Mouse (Mus musculus) heart, adult 8-10 months (tissue): ENCODE data around the gene Efnb1. TPM values are rescaled to one million over a fixed set of nuclear protein-coding genes. Genes with fewer than 3 reads are reported as not detected.

Experiments
- DNase-seq: peaks from one replicate; pipeline ENCODE4 v3.0.0; 2022; ENCODE audit warnings: low spot score
- total RNA-seq, 4 experiments: library from RNA; stranded (reverse); gene quantifications; 2 replicates each; pipeline ENCODE4 v1.2.4; 2022

The Efnb1 gene
- total RNA-seq, 4 experiments from 2014 or later = 15.8 to 18.7 (median 16.4) TPM

- no peak for DNase-seq
Measured at GRCm38 (mm10) chrX:99153266-99153646, 17.3 kb downstream of the Efnb1 start.

DNA sequence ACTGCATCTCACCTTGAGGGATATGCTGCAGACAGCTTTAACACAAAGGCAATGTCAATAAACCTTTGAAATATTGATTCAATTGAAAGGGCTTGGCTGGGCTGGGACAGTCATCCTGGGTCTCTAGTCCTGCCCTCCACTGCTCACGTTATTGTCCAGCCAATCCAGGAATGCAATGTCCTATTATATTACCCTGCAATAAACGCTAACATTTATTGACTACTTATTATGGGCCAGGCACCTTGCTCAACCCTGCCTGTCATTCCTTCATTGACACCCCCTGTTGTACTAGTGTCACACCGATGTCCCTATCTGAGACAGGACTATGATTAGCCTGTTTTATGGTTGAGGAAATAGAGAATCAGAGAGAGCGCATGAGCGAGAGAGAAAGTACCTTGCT, 18.4 kb downstream of the Efnb1 start:
- no peak for DNase-seq

DNA sequence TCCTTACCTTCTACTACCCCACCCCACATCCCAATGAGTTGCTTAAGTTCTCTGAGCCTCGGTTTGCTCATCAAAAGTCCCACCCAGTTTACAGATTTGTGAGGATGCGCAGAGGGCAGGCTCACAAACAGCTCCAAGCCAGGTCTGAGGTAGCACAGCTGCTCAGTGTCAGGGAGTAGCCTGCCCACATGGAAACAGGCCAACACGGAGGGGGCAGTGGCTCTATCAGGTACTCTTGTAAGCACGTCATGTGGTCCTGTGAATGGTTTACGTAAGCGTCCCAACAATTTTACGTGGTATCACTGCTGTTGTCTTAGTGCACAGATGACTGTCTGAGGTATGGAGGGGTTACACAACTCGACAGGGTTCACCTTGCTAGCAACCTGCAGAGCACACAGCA, 23.1 kb downstream of the Efnb1 start:
- no peak for DNase-seq

DNA sequence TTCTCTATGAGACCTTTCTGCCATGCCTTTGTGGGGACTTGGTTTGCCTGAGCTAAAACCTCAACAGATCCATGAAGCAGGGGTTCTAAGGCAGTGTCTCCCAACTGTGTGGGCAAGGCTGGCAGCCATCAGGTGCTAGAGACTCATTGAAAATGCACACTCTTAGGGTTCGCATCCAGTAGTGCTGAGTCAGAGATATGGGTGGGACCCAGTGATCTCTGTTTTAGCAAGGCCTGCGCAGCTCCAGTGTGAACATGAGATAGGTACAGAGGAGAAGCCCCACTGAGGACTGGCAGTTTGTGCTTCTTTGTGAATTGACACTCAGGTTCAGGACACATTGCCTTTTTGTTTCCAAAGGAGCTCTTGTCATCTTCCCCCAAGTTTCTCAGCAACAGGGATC, 28.2 kb downstream of the Efnb1 start:
- no peak for DNase-seq

- DNase-seq = no peak
Measured at GRCm38 (mm10) chrX:99164855-99165368, 29.0 kb downstream of the Efnb1 start.

- DNase-seq = no peak
Measured at GRCm38 (mm10) chrX:99167014-99167413, 31.1 kb downstream of the Efnb1 start.

- DNase-seq = no peak
Measured at GRCm38 (mm10) chrX:99167550-99167949, 31.6 kb downstream of the Efnb1 start.

DNA sequence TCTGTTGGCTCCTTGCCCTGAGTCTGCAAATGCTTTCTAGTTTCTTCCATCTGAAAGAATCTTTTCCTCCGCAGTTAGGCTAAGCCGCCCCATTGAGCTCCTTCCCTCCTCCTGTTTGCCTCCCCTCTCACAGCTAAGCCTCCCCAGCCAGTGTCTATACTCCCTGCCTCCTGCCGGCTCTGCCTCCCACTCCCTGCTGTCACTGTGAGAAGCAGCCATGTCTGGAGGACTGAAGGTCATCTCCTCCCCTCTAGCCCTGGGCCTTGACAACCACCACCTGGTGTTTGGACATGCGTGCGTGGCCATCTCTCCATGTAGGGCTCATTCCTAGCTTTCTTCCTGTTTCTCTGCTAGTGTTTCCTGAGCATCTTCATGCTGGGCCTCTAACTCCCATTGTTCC, 36.4 kb downstream of the Efnb1 start:
- DNase-seq = no peak

DNA sequence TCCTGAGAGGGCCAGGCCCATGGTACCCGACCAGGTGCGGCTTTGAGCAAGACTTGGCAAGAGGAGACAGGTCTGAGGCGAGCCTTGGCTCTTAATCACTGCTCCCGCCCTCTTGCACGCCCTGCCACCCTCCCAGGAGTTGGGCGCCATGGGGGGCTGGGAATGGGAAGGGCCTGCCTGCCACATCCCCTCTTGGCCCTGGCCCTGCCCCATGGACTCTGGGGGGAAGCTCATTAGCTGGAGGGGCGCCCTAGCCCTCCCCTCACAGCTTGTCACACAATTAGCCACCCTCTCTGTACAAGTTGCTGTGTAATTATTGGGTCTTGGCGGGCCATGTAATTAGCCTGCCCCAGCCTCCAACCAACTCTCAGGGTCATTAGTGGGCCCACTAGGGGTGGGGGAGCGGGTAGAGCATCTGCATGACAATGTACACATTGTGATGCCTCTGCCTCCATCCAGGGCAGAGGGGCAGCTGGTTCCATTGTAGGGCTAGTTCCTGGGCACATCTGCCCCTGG, 49.2 kb downstream of the Efnb1 start:
- no peak for DNase-seq

DNA sequence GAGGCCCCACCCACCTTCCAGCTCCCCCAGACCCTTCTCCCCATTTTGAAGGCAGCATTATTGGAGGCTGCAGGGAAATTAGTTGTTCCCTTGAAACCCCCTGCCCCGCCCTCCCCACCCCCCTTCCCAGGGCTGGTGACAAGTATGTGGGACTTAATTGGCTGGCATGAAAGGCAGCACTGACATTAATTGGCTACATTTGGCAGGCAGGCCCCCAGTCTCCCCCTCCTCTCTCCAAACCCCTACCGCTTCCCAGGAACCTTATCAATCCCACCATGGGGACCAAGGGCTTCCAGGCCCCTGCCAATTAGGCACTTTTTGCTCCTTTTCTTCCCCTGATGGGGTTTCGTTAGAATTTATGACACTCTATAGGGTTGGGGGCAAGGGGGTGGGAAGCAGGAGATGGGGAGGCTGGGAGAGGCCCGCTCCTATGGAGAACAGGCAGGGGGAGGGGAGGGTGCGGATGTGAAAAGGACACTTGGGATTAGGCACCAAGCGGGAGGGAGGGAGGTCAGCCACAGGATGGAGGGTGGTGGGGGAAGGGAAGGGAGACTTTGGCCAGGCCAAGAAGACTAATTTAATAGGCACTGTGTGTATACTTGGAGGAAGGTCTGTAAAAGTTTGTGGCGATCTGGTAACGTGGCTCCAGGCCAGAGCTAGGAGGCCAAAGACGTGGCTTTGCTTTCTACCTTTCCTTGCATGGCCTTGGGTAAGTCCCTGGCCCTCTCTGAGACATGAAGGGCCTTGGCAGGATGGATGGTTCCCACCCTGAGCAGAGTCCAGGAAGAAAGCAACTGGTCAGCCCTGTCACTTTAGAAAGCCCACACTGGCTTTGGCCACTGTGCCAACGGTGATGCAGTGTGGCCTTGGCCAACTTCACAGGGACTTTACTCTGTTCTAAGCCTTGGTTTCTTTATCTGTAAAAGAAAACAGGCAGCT, 50.8 kb downstream of the Efnb1 start:
- DNase-seq = no peak

- no peak for DNase-seq
Measured at GRCm38 (mm10) chrX:99191441-99192087, 55.6 kb downstream of the Efnb1 start.

DNA sequence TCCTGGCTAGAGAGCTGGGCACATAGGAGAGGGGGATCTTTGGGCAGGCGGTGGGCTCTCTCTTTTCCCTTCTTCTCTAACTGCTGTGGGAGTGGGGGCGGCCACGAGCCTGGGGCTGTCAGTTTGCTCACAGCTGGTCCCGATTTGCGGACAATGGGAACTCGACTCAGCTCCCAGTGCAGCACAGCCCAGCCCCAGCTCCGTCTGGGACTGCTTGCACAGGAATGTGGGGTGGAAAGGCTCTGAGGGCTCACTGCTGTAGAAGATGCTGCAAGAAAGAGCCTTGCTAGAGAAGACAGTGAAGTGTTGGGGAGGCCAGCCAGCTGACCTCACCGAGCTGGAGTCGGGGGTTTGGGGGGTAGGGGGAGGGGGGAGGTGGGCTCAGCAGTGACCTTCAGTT, 61.0 kb downstream of the Efnb1 start:
- no peak for DNase-seq

DNA sequence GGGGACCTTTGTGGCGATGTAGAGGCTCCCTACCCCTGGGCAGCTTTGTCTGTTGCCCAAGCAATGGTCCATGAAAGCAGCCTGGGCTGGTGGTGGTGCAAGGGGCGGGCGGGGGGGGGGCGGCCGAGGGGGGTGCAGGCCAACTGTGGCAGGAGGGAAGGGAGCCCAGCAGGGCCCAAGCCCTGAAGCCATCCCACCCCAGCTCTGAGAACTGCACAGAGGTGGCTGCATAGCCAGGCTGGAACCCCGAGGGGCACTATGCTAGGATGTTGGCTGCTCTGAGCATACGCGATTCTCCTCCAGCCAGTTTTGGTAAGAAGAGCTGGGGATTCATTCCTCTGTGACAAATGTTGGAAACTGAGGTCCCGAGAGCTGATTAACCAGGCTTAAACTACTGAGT, 62.6 kb downstream of the Efnb1 start:
- no peak for DNase-seq

Other genes starting within 250 kb of the Efnb1 start
- gene Ophn1, start 245.1 kb upstream of the Efnb1 start, total RNA-seq = 1 to 10 TPM; 4.8 to 6.0 (median 5.3) TPM
- gene Yipf6, start 199.8 kb upstream of the Efnb1 start, total RNA-seq = 10 to 100 TPM; 17.3 to 21.6 (median 19.3) TPM
- 10 to 100 TPM; 26.1 to 28.2 (median 26.4) TPM for gene Stard8, start 132.9 kb upstream of the Efnb1 start, total RNA-seq